Mouse (Mus musculus) midbrain, embryonic 15.5 days (tissue): ENCODE results near the gene Ric1. TPM values are rescaled to one million over a fixed set of nuclear protein-coding genes. Genes with fewer than 3 reads are reported as not detected.
A peak's percentile ranks its signal among the peaks of the same experiment; 100 is the strongest.
"Not testable (repeated sequence)": the region's sequence is repeated elsewhere in the genome, so short reads cannot be mapped to it uniquely, and the experiment has no call there.

Experiments
- ATAC-seq: fragments of 200-750 bp; cut with Nextera tagmentation; replicated peaks from 2 replicates; pipeline ENCODE4 v1.8.0; 2017; ENCODE audit warnings: moderate TSS enrichment
- H3K27ac ChIP-seq: fragments of 300-500 bp; sonication (generic); 2 replicates; pipeline ENCODE4 v1.5.1; 2015; ENCODE audit warnings: mild to moderate bottlenecking, inconsistent platforms
- H3K27me3 ChIP-seq: fragments of 300-500 bp; sonication (generic); replicated peaks from 2 replicates; pipeline ENCODE4 v1.6.1; 2015; ENCODE audit warnings: inconsistent platforms
- H3K36me3 ChIP-seq: fragments of 300-500 bp; sonication (generic); replicated peaks from 2 replicates; pipeline ENCODE4 v1.6.1; 2015; ENCODE audit warnings: inconsistent platforms
- H3K4me1 ChIP-seq: fragments of 300-500 bp; sonication (generic); 2 replicates; pipeline ENCODE4 v1.6.1; 2015; ENCODE audit warnings: inconsistent platforms
- H3K4me2 ChIP-seq: fragments of 300-500 bp; sonication (generic); 2 replicates; pipeline ENCODE4 v1.6.1; 2015; ENCODE audit warnings: inconsistent platforms, mild to moderate bottlenecking, moderate library complexity
- H3K4me3 ChIP-seq: fragments of 300-500 bp; sonication (generic); 2 replicates; pipeline ENCODE4 v1.5.1; 2015; ENCODE audit warnings: mild to moderate bottlenecking, inconsistent platforms
- H3K9ac ChIP-seq: fragments of 300-500 bp; sonication (generic); 2 replicates; pipeline ENCODE4 v1.6.1; 2015; ENCODE audit warnings: mild to moderate bottlenecking, inconsistent platforms
- H3K9me3 ChIP-seq: fragments of 300-500 bp; sonication (generic); 2 replicates; pipeline ENCODE4 v1.6.1; 2016; ENCODE audit warnings: inconsistent platforms
- WGBS: fragments of 180-500 bp; shearing (Covaris S2); methylation state at CpG from one replicate; pipeline ENCODE4 v1.1.7; 2015; ENCODE audit warnings: mixed read lengths; 5-methylcytosine and 5-hydroxymethylcytosine counted together
- polyA plus RNA-seq: library from polyadenylated mRNA; unstranded; fragments of >200 nt; fragmentation: Nextera tagmentation; extraction: Ambion mirVana; gene quantifications from 2 replicates; pipeline ENCODE4 v1.2.1, GENCODE M21; 2015

Ric1 gene
- polyA plus RNA-seq, 1 experiment from 2014 or later, result 14.4 TPM

DNA sequence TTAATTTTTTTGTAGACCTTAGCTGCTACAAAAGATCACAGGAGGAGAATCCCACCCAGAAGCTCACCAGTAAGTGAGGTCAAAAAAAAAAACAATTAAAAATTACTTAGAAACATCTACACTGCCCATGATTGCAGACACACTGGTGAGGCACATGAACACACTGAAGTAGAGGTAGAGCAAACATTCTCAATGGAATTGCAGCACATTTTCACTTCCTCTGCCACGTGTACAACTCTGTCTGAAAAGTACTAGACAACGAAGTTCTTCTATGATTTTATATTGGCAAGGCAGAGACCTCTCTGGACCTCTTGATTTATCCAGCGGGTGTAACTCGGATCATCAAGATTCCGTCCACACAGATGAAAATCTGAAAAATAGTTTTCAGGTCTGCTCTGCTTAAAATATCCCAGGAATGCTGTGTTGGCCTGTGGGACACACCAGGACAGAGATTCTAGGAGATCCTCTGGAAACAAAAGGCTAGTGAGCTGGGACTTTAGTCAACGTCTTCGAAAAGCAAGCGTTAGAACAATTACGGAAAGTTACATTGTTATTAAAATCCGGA lies 1.0 kb upstream of the Ric1 start:
- H3K9ac ChIP-seq, result no peak overlapping the region
- H3K4me2 ChIP-seq, result peak overlapping the region; percentile 65
- H3K27ac ChIP-seq, result no peak overlapping the region
- H3K4me3 ChIP-seq, result peak overlapping the region; percentile 84
- H3K9me3 ChIP-seq, result no peaks in the 10 kb centered on the region
- H3K4me1 ChIP-seq, result peaks cover 8% of the 10 kb centered on the region
- H3K27me3 ChIP-seq, result no peaks in the 10 kb centered on the region
- H3K36me3 ChIP-seq, result no peaks in the 10 kb centered on the region
- 43% methylated on average over 10 of the region's 10 CpGs for WGBS
- no peak for ATAC-seq

DNA sequence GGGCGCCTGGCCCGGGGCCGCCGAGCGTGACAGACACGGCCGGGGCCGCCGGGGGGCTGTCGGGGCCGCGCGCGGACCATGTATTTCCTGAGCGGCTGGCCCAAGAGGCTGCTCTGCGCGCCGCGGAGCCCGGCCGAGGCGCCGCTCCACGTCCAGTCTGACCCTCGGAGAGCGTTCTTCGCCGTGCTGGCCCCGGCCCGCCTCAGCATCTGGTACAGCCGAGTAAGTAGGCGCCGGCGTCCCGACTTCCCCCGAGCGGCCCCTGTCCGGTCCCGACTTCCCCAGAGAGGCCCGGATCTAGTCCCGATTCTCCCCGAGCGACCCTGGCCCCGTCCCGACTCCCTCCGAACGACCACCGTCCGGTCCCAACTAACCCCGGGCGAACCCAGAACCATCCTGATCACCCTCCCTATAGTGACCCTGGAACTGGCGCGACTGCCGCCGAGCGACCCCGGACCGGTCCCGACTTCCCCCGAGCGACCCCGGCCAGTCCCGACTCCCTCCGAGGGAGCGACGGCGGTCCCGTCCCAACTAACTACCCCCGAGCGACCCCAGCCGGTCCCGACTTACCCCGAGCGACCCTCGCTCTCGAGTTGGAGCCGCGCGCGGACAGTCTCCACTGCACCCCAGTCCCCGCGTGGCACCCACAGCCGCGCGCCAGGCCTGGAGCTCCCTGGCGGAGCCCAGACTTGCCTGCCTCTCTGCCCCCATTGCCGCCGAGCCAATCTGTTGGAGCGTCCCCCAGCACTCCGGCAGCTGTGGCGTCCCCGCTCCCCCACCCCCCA lies 555 bp downstream of the Ric1 start:
- peak; percentile 86 for ATAC-seq
- H3K4me1 ChIP-seq, result peaks cover 8% of the 10 kb centered on the region
- H3K4me3 ChIP-seq, result peak overlapping the region; percentile 84
- H3K27ac ChIP-seq, result peak overlapping the region; percentile 91
- no peaks in the 10 kb centered on the region for H3K9me3 ChIP-seq
- H3K27me3 ChIP-seq, result no peaks in the 10 kb centered on the region
- under 1% methylated on average over 89 of the region's 92 CpGs for WGBS
- H3K36me3 ChIP-seq, result no peaks in the 10 kb centered on the region
- peak overlapping the region; percentile 65 for H3K4me2 ChIP-seq
- H3K9ac ChIP-seq, result peak overlapping the region; percentile 67

DNA sequence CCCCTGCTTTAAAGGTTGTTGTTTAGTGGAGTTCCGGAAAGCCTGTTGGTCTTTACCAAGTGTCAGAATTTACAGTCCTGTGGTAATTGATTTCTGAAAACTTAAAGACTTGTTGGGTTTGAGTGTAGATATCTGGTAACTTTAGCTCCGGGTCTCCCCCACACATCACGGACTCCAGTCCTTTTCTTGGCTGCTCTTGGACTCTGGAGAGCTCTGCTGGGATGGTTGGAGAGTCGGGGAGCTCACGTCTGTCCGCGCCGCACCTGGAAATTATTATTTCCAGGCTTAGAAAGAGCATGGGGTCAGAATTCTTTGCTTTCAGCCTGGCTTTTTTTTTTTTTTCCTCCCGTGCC lies 1.1 kb downstream of the Ric1 start:
- peak overlapping the region; percentile 67 for H3K9ac ChIP-seq
- peaks cover 8% of the 10 kb centered on the region for H3K4me1 ChIP-seq
- H3K36me3 ChIP-seq, result no peaks in the 10 kb centered on the region
- H3K27ac ChIP-seq, result peak overlapping the region; percentile 91
- 0% methylated on average over 9 of the region's 9 CpGs for WGBS
- peak overlapping the region; percentile 65 for H3K4me2 ChIP-seq
- H3K9me3 ChIP-seq, result no peaks in the 10 kb centered on the region
- no peaks in the 10 kb centered on the region for H3K27me3 ChIP-seq
- peak overlapping the region; percentile 84 for H3K4me3 ChIP-seq
- ATAC-seq, result no peak

DNA sequence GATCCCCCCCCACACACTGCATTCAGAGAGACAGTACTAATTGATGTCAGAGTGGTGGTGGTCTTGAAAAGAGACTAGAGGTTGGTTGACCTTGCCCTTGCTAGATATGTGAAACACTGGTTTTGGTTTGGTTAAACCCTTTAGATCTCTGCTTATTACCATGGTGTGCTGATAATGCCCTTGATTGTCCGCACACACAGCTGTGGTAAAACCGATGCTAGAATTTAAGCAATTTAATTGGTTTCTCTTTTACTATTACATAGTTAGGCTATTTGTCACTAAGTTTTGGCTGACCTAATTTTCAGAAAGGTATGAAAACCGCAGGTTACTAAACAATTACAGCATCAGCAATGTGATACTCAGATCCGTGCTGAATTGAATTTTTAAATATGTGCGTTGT lies 1.6 kb downstream of the Ric1 start:
- Histone ChIP-seq H3K9me3 (no peaks in the 10 kb centered on the region), H3K9ac (peak overlapping the region; percentile 2; the same call in 1 of the 2 replicates), H3K4me2 (peak overlapping the region; percentile 65), H3K4me3 (peak overlapping the region; percentile 84), H3K27ac (no peak overlapping the region), H3K36me3 (no peaks in the 10 kb centered on the region), H3K4me1 (peaks cover 8% of the 10 kb centered on the region), H3K27me3 (no peaks in the 10 kb centered on the region)
- ATAC-seq, result no peak
- 53% methylated on average over 5 of the region's 5 CpGs for WGBS

DNA sequence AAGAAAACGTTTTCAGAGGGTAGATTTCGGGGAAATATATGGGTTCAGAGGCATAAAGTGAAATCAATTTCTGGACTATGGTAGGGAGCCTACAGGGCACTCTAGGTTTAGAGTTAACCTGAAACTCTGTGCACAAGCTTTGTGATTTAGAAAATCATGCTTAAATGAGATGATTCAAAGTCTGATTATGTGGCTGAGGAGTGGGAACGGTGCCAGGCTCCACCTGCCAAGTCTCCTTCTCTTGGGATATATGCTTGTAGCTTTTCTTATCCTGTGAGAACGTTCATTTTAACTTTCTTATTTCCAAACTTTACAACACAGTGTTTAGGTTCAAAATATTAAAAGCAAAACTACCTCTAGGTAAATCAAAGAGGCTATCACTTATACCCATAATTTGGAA lies 2.5 kb downstream of the Ric1 start:
- H3K4me2 ChIP-seq, result no peak overlapping the region
- H3K9ac ChIP-seq, result no peak overlapping the region
- H3K27ac ChIP-seq, result no peak overlapping the region
- H3K4me1 ChIP-seq, result peaks cover 8% of the 10 kb centered on the region
- H3K27me3 ChIP-seq, result no peaks in the 10 kb centered on the region
- ATAC-seq, result no peak
- no peaks in the 10 kb centered on the region for H3K36me3 ChIP-seq
- H3K4me3 ChIP-seq, result no peak overlapping the region
- WGBS, result 68% methylated on average over 4 of the region's 4 CpGs
- H3K9me3 ChIP-seq, result no peaks in the 10 kb centered on the region

DNA sequence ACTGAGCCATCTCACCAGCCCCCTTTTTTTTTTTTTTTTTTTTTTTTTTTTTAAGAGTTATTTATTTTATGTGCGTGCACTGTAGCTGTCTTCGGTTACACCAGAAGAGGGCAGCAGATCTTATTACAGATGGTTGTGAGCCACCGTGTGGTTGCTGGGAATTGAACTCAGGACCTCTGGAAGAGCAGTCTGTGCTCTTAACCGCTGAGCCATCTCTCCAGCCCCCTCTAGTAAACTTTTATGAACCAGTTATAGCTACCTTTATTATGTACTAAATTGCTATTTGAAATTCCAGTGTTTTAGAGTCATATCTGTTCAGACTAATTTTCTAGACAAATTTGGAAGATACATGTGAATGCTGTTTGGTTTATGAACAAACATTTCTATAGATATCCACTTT lies 3.5 kb downstream of the Ric1 start:
- H3K27me3 ChIP-seq, H3K4me2 ChIP-seq, H3K27ac ChIP-seq, H3K4me3 ChIP-seq, H3K36me3 ChIP-seq, H3K4me1 ChIP-seq, H3K9ac ChIP-seq, H3K9me3 ChIP-seq, ATAC-seq: not testable (repeated sequence)
- WGBS, result 90% methylated on average over 4 of the region's 4 CpGs

DNA sequence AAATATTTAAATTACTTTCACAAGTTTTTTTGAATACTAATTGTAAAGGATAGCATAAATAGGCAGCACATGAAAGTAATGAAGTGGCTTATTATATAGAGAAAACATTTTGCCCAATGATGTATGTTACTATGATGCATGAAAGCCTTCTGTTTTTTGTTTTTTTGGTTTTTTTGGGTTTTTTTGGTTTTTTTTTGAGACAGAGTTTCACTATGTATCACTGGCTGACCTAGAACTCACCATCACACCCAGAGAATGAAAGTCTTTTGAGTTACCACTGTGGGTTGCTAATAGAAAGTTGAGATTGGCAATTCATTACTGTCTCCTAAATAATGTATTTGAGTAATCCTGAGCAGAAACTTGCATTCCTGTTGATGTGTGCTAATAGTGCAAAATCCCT lies 4.8 kb downstream of the Ric1 start:
- Histone ChIP-seq H3K27me3 (no peaks in the 10 kb centered on the region), H3K9me3 (no peaks in the 10 kb centered on the region), H3K9ac (no peak overlapping the region), H3K4me2 (no peak overlapping the region), H3K27ac (no peak overlapping the region), H3K36me3 (no peaks in the 10 kb centered on the region), H3K4me1 (peaks cover 8% of the 10 kb centered on the region), H3K4me3 (no peak overlapping the region)
- ATAC-seq, result no peak

DNA sequence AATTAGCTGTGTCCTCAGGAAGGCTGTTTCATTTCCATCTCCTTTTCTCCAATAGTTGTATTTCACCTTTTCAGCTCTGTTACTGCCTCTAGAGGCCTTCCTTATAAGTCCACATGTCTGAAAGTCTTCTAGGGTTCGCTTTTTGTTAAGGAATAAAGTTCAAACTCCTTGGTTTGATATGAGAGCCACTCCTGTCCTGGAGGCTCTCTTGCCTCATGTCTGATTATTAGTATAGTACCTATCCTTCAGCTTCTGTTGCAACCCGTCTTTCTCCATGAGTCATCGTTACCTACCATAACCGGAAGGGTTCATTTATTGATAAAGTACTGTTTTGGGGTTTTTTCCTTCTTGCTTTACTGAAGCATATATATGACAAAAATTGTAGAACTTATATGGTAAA lies 5.2 kb downstream of the Ric1 start:
- no peak for ATAC-seq
- no peak overlapping the region for H3K27ac ChIP-seq
- H3K4me1 ChIP-seq, result peaks cover 8% of the 10 kb centered on the region
- no peak overlapping the region for H3K4me2 ChIP-seq
- H3K9ac ChIP-seq, result no peak overlapping the region
- 93% methylated on average over 4 of the region's 4 CpGs for WGBS
- H3K27me3 ChIP-seq, result no peaks in the 10 kb centered on the region
- H3K36me3 ChIP-seq, result no peaks in the 10 kb centered on the region
- no peaks in the 10 kb centered on the region for H3K9me3 ChIP-seq
- no peak overlapping the region for H3K4me3 ChIP-seq

DNA sequence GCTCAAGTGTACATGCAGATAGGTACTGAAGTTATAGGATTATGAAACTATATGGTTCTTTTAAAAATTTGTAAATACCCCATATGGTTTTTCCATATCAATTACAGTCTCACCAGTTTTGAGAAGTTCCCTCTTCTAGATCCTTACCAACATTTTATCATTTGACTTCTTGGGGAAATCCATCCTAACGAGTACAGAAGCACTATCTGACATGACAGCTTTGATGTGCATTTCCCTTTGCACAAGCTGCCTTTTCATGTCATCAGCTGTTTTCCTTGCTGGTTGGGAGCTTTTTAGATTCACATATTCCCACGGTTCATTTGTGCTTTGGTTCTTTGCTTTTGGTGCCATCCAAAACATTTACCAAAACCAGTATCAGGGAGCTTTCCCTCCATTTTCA lies 6.5 kb downstream of the Ric1 start:
- no peak overlapping the region for H3K4me3 ChIP-seq
- WGBS, result 90% methylated on average over 2 of the region's 2 CpGs
- H3K4me1 ChIP-seq, result peaks cover 4% of the 10 kb centered on the region
- no peaks in the 10 kb centered on the region for H3K27me3 ChIP-seq
- H3K27ac ChIP-seq, result no peak overlapping the region
- H3K9ac ChIP-seq, result no peak overlapping the region
- H3K9me3 ChIP-seq, result no peaks in the 10 kb centered on the region
- H3K4me2 ChIP-seq, result no peak overlapping the region
- no peaks in the 10 kb centered on the region for H3K36me3 ChIP-seq
- no peak for ATAC-seq

DNA sequence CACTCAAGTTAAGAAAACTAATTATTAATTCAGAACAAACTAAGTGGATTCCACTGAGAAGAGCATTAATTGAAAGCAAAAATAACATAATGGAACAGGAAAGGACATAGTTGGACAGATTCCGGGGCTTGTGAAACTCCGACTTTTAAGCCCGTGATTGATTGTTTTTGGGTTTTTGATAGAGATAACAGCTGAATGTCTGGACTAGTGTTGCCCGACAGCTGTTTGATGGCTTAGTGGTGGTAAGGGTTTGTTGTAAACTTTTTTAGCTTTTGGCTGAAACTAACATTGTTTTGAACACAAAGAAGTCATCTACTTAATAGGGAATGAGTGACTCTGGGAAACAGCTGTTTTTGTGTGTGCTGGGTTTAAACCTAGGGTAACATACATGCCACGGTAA lies 11.9 kb downstream of the Ric1 start:
- H3K4me3 ChIP-seq, result no peak overlapping the region
- H3K4me1 ChIP-seq, result no peaks in the 10 kb centered on the region
- no peak overlapping the region for H3K4me2 ChIP-seq
- H3K9ac ChIP-seq, result no peak overlapping the region
- H3K36me3 ChIP-seq, result 0 out of 2 replicates have a peak, but pooled peaks cover 6% of the 10 kb centered on the region
- ATAC-seq, result no peak
- no peaks in the 10 kb centered on the region for H3K27me3 ChIP-seq
- 89% methylated on average over 5 of the region's 5 CpGs for WGBS
- H3K27ac ChIP-seq, result no peak overlapping the region
- no peaks in the 10 kb centered on the region for H3K9me3 ChIP-seq

DNA sequence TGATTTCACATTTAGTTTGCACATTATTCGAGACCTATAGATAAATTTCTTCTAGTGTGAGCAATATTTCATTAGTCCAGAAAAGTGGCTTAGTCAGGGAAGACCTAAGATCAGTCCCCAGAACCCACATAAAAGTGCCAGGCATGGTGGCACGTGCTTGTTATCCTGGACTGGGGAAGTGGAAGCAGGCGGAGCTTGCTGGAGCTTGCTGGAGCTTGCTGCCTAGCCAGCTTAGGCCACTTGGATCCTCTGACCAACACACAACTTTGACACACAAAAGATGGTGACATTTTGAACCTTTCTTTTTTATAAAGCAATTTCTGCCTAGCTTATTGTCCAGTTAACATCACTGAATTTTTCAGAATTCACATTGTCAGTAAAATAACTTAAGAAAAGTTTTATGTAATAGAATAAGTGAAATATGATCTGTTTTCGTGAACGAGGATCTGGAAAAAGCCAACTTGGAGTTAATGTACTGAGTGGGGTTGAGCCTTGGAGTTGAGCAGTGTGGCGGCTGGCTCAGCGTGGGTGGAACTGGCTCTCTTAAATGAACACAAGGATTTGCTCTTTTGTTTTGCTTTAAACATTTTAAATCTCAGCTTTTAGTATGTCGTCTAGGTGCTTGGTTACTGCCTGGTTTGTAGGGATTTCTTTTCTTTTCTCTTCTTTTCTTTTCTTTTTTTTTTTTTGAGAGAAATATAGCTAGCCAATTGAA lies 20.3 kb downstream of the Ric1 start:
- no peak for ATAC-seq
- H3K4me3 ChIP-seq, result no peak overlapping the region
- no peaks in the 10 kb centered on the region for H3K9me3 ChIP-seq
- H3K27ac ChIP-seq, result no peak overlapping the region
- no peaks in the 10 kb centered on the region for H3K27me3 ChIP-seq
- no peaks in the 10 kb centered on the region for H3K36me3 ChIP-seq
- H3K9ac ChIP-seq, result no peak overlapping the region
- H3K4me2 ChIP-seq, result no peak overlapping the region
- H3K4me1 ChIP-seq, result no peaks in the 10 kb centered on the region
- 80% methylated on average over 8 of the region's 8 CpGs for WGBS

DNA sequence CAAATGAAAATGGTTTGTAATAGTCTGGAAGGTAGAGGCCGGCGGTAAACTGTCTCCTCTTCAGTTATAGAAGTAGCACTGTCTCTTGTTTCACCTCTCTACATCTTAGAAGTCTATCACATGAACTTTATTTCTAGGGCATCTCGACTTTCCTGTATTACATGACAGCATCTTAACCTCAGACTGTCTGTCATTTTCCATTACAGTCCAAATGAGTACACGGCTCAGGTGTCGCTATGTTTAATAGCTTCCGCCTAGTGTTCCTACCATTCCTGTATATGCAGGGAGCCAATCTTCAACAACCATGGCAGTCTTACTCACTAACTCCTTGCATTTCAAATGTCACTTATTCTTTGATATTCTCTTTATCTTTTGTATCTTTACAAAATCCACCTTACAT lies 21.9 kb downstream of the Ric1 start:
- Histone ChIP-seq H3K36me3 (no peaks in the 10 kb centered on the region), H3K4me3 (no peak overlapping the region), H3K27ac (no peak overlapping the region), H3K4me1 (no peaks in the 10 kb centered on the region), H3K27me3 (no peaks in the 10 kb centered on the region), H3K9me3 (no peaks in the 10 kb centered on the region), H3K9ac (no peak overlapping the region), H3K4me2 (no peak overlapping the region)
- 96% methylated on average over 6 of the region's 6 CpGs for WGBS
- no peak for ATAC-seq

DNA sequence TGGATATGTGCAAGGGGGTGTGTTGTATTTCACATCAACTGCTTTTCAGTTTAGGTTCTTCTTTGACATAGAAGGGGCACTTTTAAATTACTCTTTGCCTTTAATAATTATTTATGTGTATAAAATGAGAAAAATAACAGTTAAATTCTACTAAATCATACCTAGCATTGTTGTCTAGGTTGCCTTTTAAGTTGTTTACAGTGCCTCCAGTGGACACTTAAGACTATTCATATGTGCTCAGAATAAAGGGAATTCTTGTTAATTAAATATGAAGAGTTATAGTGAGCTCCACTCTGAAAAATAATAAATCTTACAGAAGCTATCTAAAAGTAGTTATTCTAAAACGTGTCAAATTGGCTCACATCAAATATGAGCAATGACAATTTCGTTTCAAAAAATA lies 28.5 kb downstream of the Ric1 start:
- Histone ChIP-seq H3K9ac (no peak overlapping the region), H3K27ac (no peak overlapping the region), H3K4me3 (no peak overlapping the region), H3K9me3 (no peaks in the 10 kb centered on the region), H3K27me3 (no peaks in the 10 kb centered on the region), H3K36me3 (no peaks in the 10 kb centered on the region), H3K4me2 (no peak overlapping the region), H3K4me1 (no peaks in the 10 kb centered on the region)
- WGBS, result 93% methylated on average over 2 of the region's 2 CpGs
- ATAC-seq, result no peak
